Mouse (Mus musculus) urinary bladder, postnatal 36 days (tissue): ENCODE results near the gene Serpinc1.

ENCODE experiments used
- DNase-seq, 2 experiments: peaks; one replicate each; pipeline ENCODE4 v3.0.0; 2022; ENCODE audit warnings: low spot score in 2 of 2, mixed read lengths in 1 of 2

Serpinc1 gene

GRCm38 (mm10) chr1:161046972-161047371, 68.6 kb downstream of the Serpinc1 start:
- DNase-seq = no peak
